10 mouse cellular contexts compared by ENCODE assay signal in genomic region chr13:4125846-4126245, GRCm38 (mm10). TPM values are rescaled to one million over a fixed set of nuclear protein-coding genes. Genes with fewer than 3 reads are reported as not detected.
"Had no signal": no experiment of that assay in that cellular context is flagged by ENCODE, and none has a peak within 500 bp of the region (broad histone marks: within the 10 kb centered on the region; RNA-seq: fewer than 3 reads in every experiment).

No protein-coding gene starts in this region.

RNA-seq across cellular contexts. Expression of gene Akr1c18, which starts 24.6 kb away (rescaled TPM):
- polyA plus RNA-seq: embryonic facial prominence, embryonic 10.5 days; embryonic facial prominence, embryonic 11.5 days; embryonic facial prominence, embryonic 12.5 days; erythroblast, embryonic 14.5 days; forebrain, embryonic 10.5 days; forebrain, embryonic 11.5 days; forebrain, embryonic 12.5 days; forebrain, embryonic 15.5 days; heart, embryonic 11.5 days; heart, embryonic 12.5 days had no signal
